Mouse (Mus musculus): ENCODE measurements around the gene Srsf7.
"Not testable (repeated sequence)": the region's sequence is repeated elsewhere in the genome, so short reads cannot be mapped to it uniquely, and the experiment has no call there.

Gene Srsf7

GRCm38 (mm10) chr17:80199160-80199778, 7.8 kb downstream of the Srsf7 start:
- no peak for DNase-seq (ENCODE audit: low spot score in 2 of 2)

GRCm38 (mm10) chr17:80193075-80193474, 14.0 kb downstream of the Srsf7 start:
- no peak for DNase-seq (ENCODE audit: low spot score in 2 of 2)

DNA sequence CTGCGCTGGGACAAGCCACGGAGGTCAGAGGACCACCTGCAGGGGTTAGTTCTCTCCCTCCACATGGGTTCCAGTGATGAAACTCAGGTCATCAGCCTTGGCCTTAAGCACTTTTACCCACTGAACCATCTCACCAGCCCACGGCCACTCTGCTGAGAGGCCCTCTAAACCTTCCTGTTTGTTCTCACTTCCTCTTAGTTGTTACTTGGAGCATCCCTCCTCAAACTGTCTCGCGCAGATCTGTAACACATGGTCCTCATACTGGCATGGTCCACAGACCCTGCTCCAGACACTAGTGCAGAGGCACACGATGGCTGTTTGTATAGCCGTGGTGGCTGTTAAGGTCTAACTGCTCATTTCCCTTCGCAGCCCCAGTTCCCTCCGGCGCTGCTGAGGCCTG, 23.5 kb downstream of the Srsf7 start:
- no peak for DNase-seq (ENCODE audit: low spot score in 2 of 2)

DNA sequence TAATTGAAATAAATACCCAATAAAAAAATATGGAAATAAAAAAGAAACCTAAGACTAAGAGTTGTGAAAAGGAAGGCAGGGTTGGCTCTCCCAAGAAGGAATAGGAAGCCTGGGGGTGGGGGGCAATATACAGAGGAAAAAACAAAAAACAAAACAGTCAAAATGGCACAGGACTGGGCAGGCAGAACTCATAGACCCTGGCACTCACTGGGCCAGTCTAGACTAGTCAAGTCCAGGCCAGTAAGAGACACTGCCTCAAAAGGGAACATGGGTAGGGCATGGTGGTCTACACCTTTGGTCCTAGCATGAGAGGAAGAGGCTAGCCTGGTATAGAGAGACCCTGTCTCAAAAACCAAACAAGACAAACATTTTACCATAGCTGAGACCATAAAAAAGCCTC, 26.6 kb downstream of the Srsf7 start:
- no peak for DNase-seq (ENCODE audit: low spot score in 2 of 2)

GRCm38 (mm10) chr17:80179959-80180358, 27.1 kb downstream of the Srsf7 start:
- peak; percentile 64 to 79 for DNase-seq (ENCODE audit: low spot score in 2 of 2)

DNA sequence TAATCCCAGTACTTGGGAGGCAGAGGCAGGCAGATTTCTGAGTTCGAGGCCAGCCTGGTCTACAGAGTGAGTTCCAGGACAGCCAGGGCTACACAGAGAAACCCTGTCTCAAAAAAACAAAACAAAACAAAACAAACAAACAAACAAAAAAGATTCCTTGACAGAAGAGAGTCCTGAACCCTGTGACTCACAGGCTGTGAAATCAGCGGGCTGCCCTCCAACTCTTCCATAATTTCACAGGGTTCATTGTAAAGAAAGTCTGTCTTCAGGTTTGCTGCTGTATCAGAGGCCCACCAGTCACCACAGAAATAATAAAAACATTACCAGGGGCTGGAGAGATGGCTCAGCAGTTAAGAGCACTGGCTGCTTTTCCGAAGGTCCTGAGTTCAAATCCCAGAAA, 28.3 kb downstream of the Srsf7 start:
- DNase-seq (ENCODE audit: low spot score in 2 of 2): not testable (repeated sequence)

GRCm38 (mm10) chr17:80175966-80176365, 31.1 kb downstream of the Srsf7 start:
- DNase-seq (ENCODE audit: low spot score in 2 of 2): peak in 1 of 2 experiments; percentile 35

DNA sequence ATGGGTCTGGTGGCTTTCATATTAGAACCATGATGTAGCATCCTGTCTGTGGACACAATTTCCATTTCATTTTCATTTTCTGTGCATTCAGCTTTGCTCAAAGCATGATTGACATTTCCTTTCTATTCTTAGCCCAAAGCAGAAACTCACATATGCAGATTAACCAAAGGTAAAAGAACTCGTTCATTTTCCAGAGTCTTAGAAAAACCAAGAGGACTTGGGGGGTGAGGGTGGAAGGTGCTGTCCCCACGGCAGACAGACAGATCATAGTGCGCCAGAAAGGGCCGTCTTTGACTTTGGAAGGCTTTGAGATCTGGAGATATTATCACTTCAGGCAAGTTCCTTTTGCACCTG, 31.7 kb downstream of the Srsf7 start:
- DNase-seq (ENCODE audit: low spot score in 2 of 2): no peak

- DNase-seq (ENCODE audit: low spot score in 2 of 2): no peak
Measured at GRCm38 (mm10) chr17:80174699-80175385, 32.3 kb downstream of the Srsf7 start.

GRCm38 (mm10) chr17:80174146-80174545, 33.0 kb downstream of the Srsf7 start:
- no peak for DNase-seq (ENCODE audit: low spot score in 2 of 2)

DNA sequence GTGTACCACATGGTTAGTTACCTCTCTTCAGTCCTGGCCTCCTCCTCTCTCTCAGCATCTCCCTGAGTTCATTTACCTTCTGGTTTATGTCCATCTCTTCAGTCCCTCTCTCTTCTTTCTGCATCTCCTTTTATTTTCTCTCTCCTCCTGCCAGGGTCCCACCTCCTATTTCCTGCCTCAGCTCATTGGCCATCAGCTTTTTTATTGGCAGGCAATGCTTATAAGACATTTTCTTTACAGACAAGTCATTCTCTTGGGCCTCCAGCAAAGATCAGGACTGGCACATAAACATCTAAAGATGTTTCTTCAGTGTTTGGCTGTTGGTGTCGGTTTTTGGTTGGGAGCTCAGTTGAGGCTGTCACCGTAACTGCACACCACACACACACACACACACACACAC, 33.4 kb downstream of the Srsf7 start:
- no peak for DNase-seq (ENCODE audit: low spot score in 2 of 2)

GRCm38 (mm10) chr17:80172761-80173160, 34.3 kb downstream of the Srsf7 start:
- no peak for DNase-seq (ENCODE audit: low spot score in 2 of 2)

DNA sequence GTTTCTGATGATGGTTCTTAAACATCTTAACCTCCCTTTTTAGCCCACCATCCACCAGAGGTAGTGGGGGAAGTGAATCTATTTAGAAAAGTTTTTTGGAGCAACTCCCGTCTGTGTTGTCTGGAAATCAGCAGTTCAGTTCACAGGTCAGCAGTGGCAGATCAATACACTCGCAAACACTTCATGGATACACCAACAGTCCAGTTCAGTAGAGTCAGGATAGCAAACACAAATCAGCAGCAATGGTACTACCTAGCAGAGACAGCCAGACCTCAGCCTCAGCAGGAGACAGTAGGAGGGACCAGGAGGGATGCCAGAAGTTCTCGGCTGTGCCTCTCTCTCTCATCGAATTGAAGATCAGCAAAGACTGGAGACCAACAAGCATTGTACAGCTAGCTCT, 35.2 kb downstream of the Srsf7 start:
- no peak for DNase-seq (ENCODE audit: low spot score in 2 of 2)

- no peak for DNase-seq (ENCODE audit: low spot score in 2 of 2)
Measured at GRCm38 (mm10) chr17:80170951-80171350, 36.2 kb downstream of the Srsf7 start.

DNA sequence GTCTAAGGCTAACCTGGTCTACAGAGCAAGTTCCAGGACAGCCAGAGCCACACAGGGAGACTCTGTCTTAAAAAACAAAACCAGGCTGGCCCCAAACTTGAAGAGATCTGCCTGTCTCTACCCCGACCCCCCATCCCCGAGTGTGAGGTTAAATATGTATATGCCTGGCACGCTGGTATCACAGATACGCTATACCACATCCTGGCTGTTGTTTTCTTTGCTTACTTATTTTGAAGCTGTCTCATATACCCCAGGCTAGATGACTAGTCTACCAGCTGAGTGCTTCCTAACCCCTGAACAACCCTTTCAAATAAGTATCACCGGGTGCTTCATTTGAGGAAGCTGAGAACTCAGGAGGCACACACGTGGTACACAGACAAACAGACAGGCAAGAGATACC, 37.3 kb downstream of the Srsf7 start:
- no peak for DNase-seq (ENCODE audit: low spot score in 2 of 2)

- peak in 1 of 2 experiments; percentile 33 for DNase-seq (ENCODE audit: low spot score in 2 of 2)
Measured at GRCm38 (mm10) chr17:80168425-80169182, 38.5 kb downstream of the Srsf7 start.

- no peak for DNase-seq (ENCODE audit: low spot score in 2 of 2)
Measured at GRCm38 (mm10) chr17:80167851-80168251, 39.3 kb downstream of the Srsf7 start.

DNA sequence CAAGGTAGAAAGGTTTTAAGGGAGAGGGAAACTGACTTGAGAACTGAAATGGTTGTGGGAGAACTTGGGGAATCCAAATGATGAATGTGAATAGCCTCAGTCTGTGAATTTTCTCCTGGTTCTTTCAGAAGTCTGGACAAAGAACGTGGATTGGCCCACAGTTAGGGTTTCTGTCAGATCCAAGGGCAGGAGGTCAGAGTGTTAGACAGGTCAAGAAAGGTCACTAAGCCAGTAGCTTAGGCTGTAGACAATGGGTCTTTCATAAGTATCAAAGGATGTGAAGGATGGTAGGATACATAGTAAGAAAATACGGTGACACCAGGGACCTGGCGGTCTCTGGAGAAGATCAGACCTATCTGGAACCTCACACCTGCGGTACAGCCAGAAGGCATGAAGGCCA, 39.7 kb downstream of the Srsf7 start:
- no peak for DNase-seq (ENCODE audit: low spot score in 2 of 2)

GRCm38 (mm10) chr17:80166346-80166745, 40.8 kb downstream of the Srsf7 start:
- no peak for DNase-seq (ENCODE audit: low spot score in 2 of 2)

DNA sequence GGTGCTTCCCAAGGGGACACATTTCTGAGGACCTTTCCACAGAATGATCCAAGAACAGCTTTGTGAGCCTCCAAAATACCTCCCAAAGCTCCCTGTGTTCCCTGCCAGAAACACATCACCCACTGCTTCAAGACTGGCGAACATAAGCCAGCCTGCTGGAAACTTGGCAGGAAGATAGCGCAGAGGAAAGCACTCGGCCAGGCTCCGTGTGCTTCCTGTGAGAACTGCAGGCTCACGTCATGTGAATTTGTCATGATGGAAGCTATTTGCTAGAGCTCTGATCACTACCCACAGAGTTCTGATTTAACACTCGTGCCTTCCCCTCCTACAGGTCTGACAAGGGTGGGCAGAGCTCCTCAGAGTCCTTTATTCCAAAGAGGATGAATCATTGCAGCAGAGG, 41.4 kb downstream of the Srsf7 start:
- DNase-seq (ENCODE audit: low spot score in 2 of 2): no peak

DNA sequence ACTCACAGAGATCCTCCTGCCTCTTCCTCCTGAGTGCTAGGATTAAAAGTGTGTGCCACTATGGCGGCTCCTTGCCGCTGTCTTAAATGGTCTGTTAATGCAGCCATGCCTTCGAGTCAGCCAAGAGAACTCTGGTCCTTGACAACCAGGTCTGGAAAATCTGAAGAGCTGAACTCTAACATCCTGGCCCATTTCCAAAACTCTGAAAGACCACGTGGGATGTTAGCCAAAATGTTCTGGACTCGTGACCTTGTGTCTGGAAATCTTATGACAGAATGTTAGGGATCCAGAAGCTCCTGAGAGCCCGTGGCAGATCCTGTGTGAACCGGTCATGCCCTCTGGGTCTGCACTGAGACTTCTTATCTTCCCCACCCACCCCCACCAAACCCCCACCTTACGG, 43.1 kb downstream of the Srsf7 start:
- no peak for DNase-seq (ENCODE audit: low spot score in 2 of 2)

DNA sequence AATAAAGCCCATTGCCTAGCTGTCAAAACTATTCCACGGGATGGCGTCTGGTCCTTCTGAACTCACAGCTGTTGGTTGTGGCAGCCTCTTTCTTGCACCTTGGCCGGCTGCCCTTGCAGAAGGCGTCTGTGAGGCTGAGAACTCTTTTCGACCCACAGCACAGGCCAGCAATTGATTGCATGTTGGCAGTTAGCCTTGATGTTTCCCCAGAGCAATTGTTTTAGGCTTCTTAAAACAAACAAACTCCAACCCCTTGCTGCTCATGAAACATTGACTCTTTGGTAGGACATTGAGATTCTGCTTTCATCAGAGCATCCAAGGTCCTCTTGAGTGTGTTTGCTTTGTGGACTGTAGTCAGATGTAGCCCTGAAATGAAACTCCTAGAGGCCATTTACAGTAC, 46.7 kb downstream of the Srsf7 start:
- DNase-seq (ENCODE audit: low spot score in 2 of 2): peak; percentile 73

GRCm38 (mm10) chr17:80157489-80157888, 49.6 kb downstream of the Srsf7 start:
- DNase-seq (ENCODE audit: low spot score in 2 of 2): no peak
